In genomic region chr6:34709289-34709688, GRCm38 (mm10) we compare ENCODE assay signal across 8 mouse cellular contexts.
DNase-seq lines count a peak whose midpoint lies in the region; ATAC-seq lines count a peak whose summit lies in the region.

No protein-coding gene starts in this region.

- no peak for DNase-seq in frontal cortex, postnatal 14 days (ENCODE audit: low spot score in 2 of 2)
- DNase-seq in embryo, embryonic 10 days (ENCODE audit: low spot score): peak; percentile 87
- peak; percentile 98 for DNase-seq in heart, adult 11 months
- DNase-seq in kidney, adult 11 months: peak; percentile 40
- DNase-seq in left cerebral cortex, postnatal 4 days: peak; percentile 65
- DNase-seq in mesoderm, embryonic 11.5 days (ENCODE audit: low read depth, low spot score): peak; percentile 88
- peak; percentile 60 for DNase-seq in telencephalon, adult 2 months (ENCODE audit: low read depth, low spot score)

- ATAC-seq in frontal cortex, adult (ENCODE audit: low TSS enrichment): peak; percentile 80

- intact Hi-C loops in left cerebral cortex, postnatal 4 days (cut with DNase I): no loop called here

Comparison
In these comparisons a context has a peak if more than half of its experiments do, and no peak if none do; other contexts are left out.
1. DNase-seq: peak in embryo, embryonic 10 days (single experiment), heart, adult 11 months (single experiment), kidney, adult 11 months (single experiment), left cerebral cortex, postnatal 4 days (single experiment), mesoderm, embryonic 11.5 days (single experiment) and telencephalon, adult 2 months (single experiment); none in frontal cortex, postnatal 14 days (0 of 2).